In the genomic region with DNA sequence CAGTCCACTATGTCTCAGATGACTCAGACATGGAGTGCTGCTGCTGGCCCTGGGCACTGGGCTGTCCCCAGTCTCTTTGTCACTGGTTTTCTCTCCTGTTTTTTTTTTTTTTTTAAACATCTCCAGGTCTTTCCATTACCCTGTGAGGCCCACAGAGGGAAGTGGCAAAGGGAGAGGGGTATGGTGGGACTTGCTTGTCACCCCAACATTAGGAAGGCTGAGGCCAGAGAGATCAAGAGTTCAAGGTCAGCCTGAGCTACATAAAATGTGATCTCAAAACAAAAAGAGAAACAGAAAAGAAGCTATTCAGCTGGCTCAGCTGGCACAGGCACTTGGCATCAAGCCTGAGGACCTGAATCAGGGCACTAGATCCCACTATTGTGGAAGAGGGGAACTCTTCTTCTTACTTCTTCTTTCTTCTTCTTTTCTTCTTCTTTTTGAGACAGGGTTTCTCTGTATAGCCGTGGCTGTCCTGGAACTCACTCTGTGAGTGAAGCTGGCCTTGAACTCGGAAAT, we compare ENCODE assay signal across 11 mouse cellular contexts.
"Had no signal": no experiment of that assay in that cellular context is flagged by ENCODE, and none has a peak within 500 bp of the region (broad histone marks: within the 10 kb centered on the region; RNA-seq: fewer than 3 reads in every experiment).

No protein-coding gene starts in this region.

- H3K4me3 ChIP-seq: layer of hippocampus, adult 2 months; limb, embryonic 15.5 days; liver, embryonic 12.5 days; midbrain, embryonic 13.5 days had no signal

- H3K4me2 ChIP-seq: limb, embryonic 15.5 days; liver, embryonic 12.5 days; lung, embryonic 14.5 days; midbrain, embryonic 13.5 days had no signal

- H3K9ac ChIP-seq: limb, embryonic 15.5 days; liver, embryonic 12.5 days; lung, embryonic 14.5 days; midbrain, embryonic 13.5 days had no signal

- DNase-seq: kidney, adult 8-10 months; kidney, postnatal 10 days; kidney, postnatal 4 days; left cerebral cortex, postnatal 4 days; lung, embryonic 14.5 days; thymus, postnatal 4 days had no signal

- H3K9me3 ChIP-seq: limb, embryonic 15.5 days; liver, embryonic 12.5 days; midbrain, embryonic 13.5 days had no signal

- ATAC-seq: liver, embryonic 12.5 days; midbrain, embryonic 13.5 days had no signal

- H3K27ac ChIP-seq: layer of hippocampus, adult 2 months; limb, embryonic 15.5 days; liver, embryonic 12.5 days; midbrain, embryonic 13.5 days; stomach, postnatal 0 days had no signal
